Mouse (Mus musculus) kidney, adult 2 months (tissue): Measurements from ENCODE around the gene Mia. TPM values are rescaled to one million over a fixed set of nuclear protein-coding genes. Genes with fewer than 3 reads are reported as not detected.

Experiments used
- DNase-seq: peaks from one replicate; pipeline ENCODE4 v3.0.0; 2021
- H3K27ac ChIP-seq: fragments of 200-500 bp; 2 replicates; pipeline ENCODE4 v1.5.1; 2012; ENCODE audit warnings: low read depth, low read length, control low read depth, inconsistent platforms; ENCODE audit not compliant: insufficient read depth
- H3K27me3 ChIP-seq: fragments of 200-500 bp; replicated peaks from 2 replicates; pipeline ENCODE4 v1.6.1; 2012; ENCODE audit warnings: mild to moderate bottlenecking, moderate library complexity, low read length, inconsistent platforms; ENCODE audit not compliant: control insufficient read depth, insufficient read depth
- H3K36me3 ChIP-seq: fragments of 200-500 bp; 2 replicates; pipeline ENCODE4 v1.6.1; 2012; ENCODE audit warnings: mild to moderate bottlenecking, moderate library complexity, low read length, inconsistent platforms; ENCODE audit not compliant: control insufficient read depth, insufficient read depth
- H3K4me1 ChIP-seq: fragments of 200-500 bp; 2 replicates; pipeline ENCODE4 v1.6.1; 2011; ENCODE audit warnings: low read length; ENCODE audit not compliant: control insufficient read depth, insufficient read depth
- H3K4me3 ChIP-seq: fragments of 200-500 bp; 2 replicates; pipeline ENCODE4 v1.5.1; 2011; ENCODE audit warnings: mild to moderate bottlenecking, low read depth, low read length, control low read depth; ENCODE audit not compliant: insufficient read depth
- CTCF ChIP-seq: fragments of 200-500 bp; conservative IDR thresholded peaks from 2 replicates; pipeline ENCODE4 v1.5.1; 2011; ENCODE audit warnings: low read depth, mild to moderate bottlenecking, control low read depth, low read length, moderate library complexity, mixed read lengths; ENCODE audit not compliant: insufficient read depth, insufficient read length
- POLR2A ChIP-seq: fragments of 200-500 bp; IDR thresholded peaks from one replicate; pipeline ENCODE4 v1.6.1; 2011; ENCODE audit warnings: low read depth, low read length, control low read depth
- WGBS: fragments of 180-500 bp; shearing (Covaris S2); methylation state at CpG from one replicate; pipeline ENCODE4 v1.1.7; 2018; 5-methylcytosine and 5-hydroxymethylcytosine counted together
- polyA plus RNA-seq: library from polyadenylated mRNA; depleted of rRNA; stranded (reverse); fragments of >200 nt; gene quantifications from 2 replicates; pipeline ENCODE4 v1.2.3, GENCODE M21; 2012; rRNA removed

Gene Mia
- polyA plus RNA-seq, 1 experiment: 7.7 TPM

GRCm38 (mm10) chr7:27132588-27132987 is 48.4 kb downstream of the Mia start:
- H3K36me3 ChIP-seq: no peaks in the 10 kb centered on the region
- no peak for TF ChIP-seq POLR2A
- peak; percentile 30; the same call in 1 of the 2 replicates for TF ChIP-seq CTCF
- H3K27ac ChIP-seq: no peak overlapping the region
- WGBS: 9% methylated on average over 10 of the region's 10 CpGs
- no peak overlapping the region for H3K4me3 ChIP-seq
- no peaks in the 10 kb centered on the region for H3K27me3 ChIP-seq
- H3K4me1 ChIP-seq: peaks cover 11% of the 10 kb centered on the region; the same call in 1 of the 2 replicates
- DNase-seq: peak; percentile 68

GRCm38 (mm10) chr7:27131387-27131786 is 49.6 kb downstream of the Mia start:
- no peaks in the 10 kb centered on the region for H3K36me3 ChIP-seq
- peaks cover 11% of the 10 kb centered on the region; the same call in 1 of the 2 replicates for H3K4me1 ChIP-seq
- 66% methylated on average over 2 of the region's 2 CpGs for WGBS
- no peak for TF ChIP-seq POLR2A
- TF ChIP-seq CTCF: peak; percentile 30; the same call in 1 of the 2 replicates
- H3K27ac ChIP-seq: no peak overlapping the region
- no peak overlapping the region for H3K4me3 ChIP-seq
- H3K27me3 ChIP-seq: no peaks in the 10 kb centered on the region
- no peak for DNase-seq

GRCm38 (mm10) chr7:27130521-27131370 is 50.2 kb downstream of the Mia start:
- peak; percentile 77 for DNase-seq
- 81% methylated on average over 22 of the region's 22 CpGs for WGBS

GRCm38 (mm10) chr7:27129811-27130210 is 51.1 kb downstream of the Mia start:
- H3K27ac ChIP-seq: peak overlapping the region; percentile 49; the same call in 1 of the 2 replicates
- no peak for TF ChIP-seq CTCF
- no peak for TF ChIP-seq POLR2A
- WGBS: 64% methylated on average over 12 of the region's 12 CpGs

More at GRCm38 (mm10) chr7:27130521-27131370, 50.2 kb downstream of the Mia start:
- H3K4me3 ChIP-seq: peak overlapping the region; percentile 51
- H3K27me3 ChIP-seq: no peaks in the 10 kb centered on the region
- H3K36me3 ChIP-seq: no peaks in the 10 kb centered on the region
- peak overlapping the region; percentile 49 for H3K27ac ChIP-seq
- H3K4me1 ChIP-seq: peaks cover 11% of the 10 kb centered on the region; the same call in 1 of the 2 replicates
- TF ChIP-seq POLR2A (no peak), CTCF (no peak)

More at GRCm38 (mm10) chr7:27129811-27130210, 51.1 kb downstream of the Mia start:
- H3K4me3 ChIP-seq: peak overlapping the region; percentile 51
- peaks cover 11% of the 10 kb centered on the region; the same call in 1 of the 2 replicates for H3K4me1 ChIP-seq
- H3K27me3 ChIP-seq: no peaks in the 10 kb centered on the region
- H3K36me3 ChIP-seq: no peaks in the 10 kb centered on the region
- peak; percentile 74 for DNase-seq

Other genes with a start within 250 kb of the Mia start
- not detected in 2 replicates for gene Cyp2a22, start 241.8 kb downstream of the Mia start, polyA plus RNA-seq
- gene Cyp2a12, start 152.1 kb downstream of the Mia start, polyA plus RNA-seq: not detected in 2 replicates
- gene Cyp2f2, start 61.2 kb downstream of the Mia start, polyA plus RNA-seq: 5.3 and 6.5 TPM in 2 replicates
- gene Cyp2t4, start 27.4 kb downstream of the Mia start, polyA plus RNA-seq: not detected in 2 replicates
- 84.9 and 93.7 TPM in 2 replicates for gene Egln2, start 14.4 kb downstream of the Mia start, polyA plus RNA-seq
- gene Rab4b, start 2.3 kb downstream of the Mia start, polyA plus RNA-seq: 55.9 and 57.4 TPM in 2 replicates
- gene Gm21983, start 71 bp downstream of the Mia start, polyA plus RNA-seq: not detected in 2 replicates
- gene BC024978, start 14.6 kb upstream of the Mia start, polyA plus RNA-seq: 8.2 and 9.6 TPM in 2 replicates
- gene Snrpa, start 15.1 kb upstream of the Mia start, polyA plus RNA-seq: 127 and 131 TPM in 2 replicates
- 6.8 and 7.0 TPM in 2 replicates for gene Itpkc, start 47.5 kb upstream of the Mia start, polyA plus RNA-seq
- 43.1 and 50.3 TPM in 2 replicates for gene Coq8b, start 51.9 kb upstream of the Mia start, polyA plus RNA-seq
- gene Numbl, start 77.3 kb upstream of the Mia start, polyA plus RNA-seq: 6.0 and 7.9 TPM in 2 replicates
- 76.9 and 84.7 TPM in 2 replicates for gene Ltbp4, start 156.5 kb upstream of the Mia start, polyA plus RNA-seq
- gene Shkbp1, start 174.9 kb upstream of the Mia start, polyA plus RNA-seq: 39.2 and 45.5 TPM in 2 replicates
- 0.39 TPM in 1 of 2 replicates, not detected in the other for gene Gm20479, start 176.3 kb upstream of the Mia start, polyA plus RNA-seq